Mouse (Mus musculus) kidney, adult 8-10 months (tissue): Measurements from ENCODE around the gene Igflr1.

Experiments used
- DNase-seq, 2 experiments: peaks; one replicate each; pipeline ENCODE4 v3.0.0; 2022

Gene Igflr1

DNA sequence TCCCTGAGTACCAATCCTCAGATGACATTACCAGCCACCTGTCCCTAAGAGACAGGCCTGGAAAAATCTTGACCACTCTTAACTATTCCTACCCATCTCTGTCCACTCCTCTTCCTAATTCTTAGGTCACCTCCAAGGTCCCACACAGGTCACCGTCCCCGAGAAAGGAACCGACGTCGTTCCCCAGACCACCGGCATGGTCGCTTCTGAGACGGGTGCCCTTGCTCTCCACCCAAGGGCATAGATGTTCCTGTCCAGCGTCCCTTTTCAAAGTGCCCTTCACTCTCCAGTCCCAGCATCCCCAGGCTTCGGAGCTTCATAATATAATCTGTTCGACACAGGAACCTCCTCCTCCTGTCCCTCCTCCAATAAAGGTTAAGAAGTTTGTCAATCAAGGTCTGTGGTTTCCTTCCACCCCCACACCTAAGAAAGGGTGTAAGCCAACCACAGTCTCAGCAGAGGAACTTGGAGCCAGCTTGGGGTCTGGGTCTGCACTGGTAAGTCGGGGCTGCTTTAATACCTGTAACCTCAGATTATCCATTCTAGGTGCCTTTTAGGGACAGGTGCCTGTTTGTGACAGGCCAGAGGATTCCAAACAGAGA is at the start of gene Igflr1:
Gene Igflr1, plus strand, starts transcription at position 458 of the 602 bp plus-strand sequence.
- no peak for DNase-seq

DNA sequence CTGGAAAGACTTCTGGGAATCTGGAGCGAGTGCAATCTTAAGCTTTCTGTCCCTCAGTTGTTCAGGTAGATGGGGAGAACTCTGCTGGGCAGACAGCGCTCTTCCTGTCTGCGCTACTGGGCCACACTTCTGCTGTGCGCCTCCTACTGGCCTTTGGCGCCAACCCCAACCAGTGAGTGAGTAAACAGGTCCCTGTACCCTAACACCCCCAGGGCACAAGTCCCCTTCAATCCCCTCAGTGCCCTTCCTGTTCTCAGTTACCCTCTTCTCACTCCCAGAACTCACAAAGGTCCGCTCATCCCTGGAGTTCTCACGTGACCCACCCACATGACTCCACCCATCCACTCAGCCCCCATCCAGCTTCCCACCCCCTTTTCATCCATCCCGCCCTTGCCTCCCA is 46.9 kb upstream of the Igflr1 start:
- DNase-seq = no peak

DNA sequence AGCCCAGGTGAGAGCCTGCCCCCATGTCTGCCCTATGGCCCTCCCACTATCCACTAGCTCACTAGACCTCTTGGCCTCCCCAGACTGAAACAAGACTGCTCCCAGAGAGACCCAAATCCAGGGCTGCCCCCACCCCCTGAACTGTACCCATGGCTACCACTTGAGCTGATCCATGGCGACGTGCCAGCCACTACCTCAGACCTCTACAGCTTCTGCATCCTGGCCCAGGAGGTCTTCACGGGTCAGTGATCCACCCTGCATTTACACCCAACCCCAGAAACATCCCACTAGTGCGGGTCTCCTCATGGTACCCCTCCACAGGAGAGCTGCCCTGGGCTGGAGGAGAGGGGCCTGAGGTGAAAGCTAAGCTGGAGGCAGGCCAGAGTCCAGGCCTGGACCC is 44.8 kb upstream of the Igflr1 start:
- DNase-seq = peak in 1 of 2 experiments; percentile 18

DNA sequence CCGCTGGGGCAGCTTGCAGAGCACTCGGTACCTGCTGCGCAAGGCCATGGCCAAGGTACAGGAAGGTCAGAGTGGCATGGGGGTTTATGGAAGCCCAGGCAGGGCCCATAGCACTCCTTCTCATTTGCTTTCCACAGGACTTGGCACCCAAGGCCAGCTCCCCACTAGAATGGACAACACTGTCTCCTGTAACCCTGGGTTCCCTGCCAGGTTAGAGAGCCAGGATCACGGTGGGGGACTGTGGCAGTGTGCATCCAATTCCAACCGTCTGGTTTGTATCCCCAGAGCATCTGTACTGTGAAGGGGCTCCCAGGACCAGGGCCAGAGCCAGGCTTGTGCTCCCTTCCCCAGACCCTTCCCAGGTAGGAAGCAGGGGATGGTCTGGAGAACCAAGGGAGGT is 44.4 kb upstream of the Igflr1 start:
- no peak for DNase-seq

DNA sequence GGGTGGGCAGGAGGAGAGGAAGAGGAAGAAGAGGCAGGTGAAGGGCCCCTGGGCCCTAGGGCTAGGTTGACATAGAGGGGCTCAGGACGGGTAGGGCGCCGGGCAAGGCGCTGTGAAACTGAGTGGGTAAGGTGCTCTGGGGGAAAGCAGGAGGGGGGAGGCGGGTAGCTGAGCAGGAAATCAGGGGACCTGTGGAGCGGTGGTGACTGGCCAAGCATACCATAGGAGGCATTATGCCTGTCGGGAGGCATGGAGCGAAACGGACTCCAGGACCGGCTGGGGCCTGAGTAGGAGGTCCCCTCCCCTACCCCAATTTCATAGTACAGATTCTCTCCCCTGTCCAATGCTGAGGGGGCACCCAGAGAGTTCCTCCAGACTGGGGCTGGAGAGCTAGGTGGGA is 42.4 kb upstream of the Igflr1 start:
- no peak for DNase-seq

DNA sequence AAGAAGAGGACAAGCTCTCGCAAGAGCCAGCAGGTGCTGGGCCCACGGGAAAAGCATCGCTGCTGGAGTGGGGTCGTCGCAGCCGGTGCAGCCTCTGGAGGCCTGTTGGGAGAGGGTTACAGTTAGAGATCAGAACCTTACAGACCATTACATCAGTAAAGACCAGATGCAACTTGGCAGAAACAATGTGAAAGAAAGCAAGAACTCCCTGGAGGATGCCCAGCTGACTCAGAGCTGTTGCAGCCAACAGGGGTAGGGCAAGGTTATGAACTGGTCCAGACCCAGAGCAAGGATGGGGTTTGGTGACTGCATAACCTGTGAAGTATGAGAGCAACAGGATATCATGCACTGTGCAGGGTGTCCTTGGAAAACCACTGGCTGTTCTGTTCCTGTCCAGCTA is 40.7 kb upstream of the Igflr1 start:
- no peak for DNase-seq

DNA sequence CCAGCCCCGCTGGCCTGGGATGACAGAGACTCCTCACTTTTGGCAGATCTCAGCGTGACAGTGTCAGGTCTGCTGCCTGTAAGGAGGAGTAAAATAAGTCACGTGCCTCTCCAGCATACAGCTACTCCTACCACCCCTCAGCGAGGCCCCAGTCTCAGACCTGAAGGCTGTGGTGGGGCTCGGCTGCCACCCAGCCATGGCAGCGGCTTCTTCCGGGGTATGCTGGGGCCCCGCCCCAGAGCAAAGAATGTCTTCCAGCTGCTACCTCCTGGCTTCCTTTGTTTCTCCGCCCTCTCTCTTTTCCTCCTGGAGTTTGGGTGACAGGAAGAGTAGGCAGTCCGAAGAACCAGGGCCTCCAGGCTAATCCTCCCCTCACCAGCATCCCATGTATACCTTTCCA is 39.3 kb upstream of the Igflr1 start:
- no peak for DNase-seq

DNA sequence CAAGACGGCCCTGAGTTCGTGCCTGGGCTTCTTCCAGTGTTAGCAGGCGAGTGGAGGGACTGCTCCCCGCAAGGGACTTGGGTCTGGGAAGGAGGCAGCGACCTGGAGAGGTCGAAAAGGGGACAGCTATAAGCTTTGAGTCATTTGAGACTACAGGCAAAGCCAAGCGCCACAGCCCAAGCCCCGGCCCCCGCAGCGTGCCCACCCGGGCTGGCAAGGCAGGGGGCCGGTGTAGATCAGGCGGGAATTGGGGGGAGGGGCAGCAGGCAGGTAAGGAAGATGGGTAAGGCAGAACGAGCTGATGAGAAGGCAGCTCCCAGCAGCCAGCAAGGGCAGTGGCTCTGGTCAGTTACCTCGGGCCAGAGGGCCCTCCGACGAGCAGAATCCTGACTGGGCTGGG is 38.8 kb upstream of the Igflr1 start:
- DNase-seq = no peak

DNA sequence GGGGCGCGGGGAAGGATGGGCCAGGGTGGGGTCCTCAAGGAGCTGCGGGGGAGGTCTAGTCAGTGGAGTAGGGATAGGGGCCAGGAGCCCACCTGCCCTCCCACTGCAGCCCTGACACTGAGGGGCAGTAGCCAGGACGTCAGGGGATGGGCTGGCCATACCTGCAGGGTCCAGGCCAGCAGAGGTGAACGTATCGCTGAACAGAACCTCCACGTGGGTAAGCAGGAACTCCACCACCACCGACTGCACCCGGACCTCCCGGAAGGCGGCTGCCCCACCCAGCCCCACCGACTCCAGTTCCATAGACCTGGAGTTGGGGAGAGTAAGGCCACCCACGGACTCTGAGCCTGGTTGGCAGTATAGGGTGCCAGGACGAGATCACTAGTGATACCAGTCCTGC is 38.2 kb upstream of the Igflr1 start:
- DNase-seq = no peak

DNA sequence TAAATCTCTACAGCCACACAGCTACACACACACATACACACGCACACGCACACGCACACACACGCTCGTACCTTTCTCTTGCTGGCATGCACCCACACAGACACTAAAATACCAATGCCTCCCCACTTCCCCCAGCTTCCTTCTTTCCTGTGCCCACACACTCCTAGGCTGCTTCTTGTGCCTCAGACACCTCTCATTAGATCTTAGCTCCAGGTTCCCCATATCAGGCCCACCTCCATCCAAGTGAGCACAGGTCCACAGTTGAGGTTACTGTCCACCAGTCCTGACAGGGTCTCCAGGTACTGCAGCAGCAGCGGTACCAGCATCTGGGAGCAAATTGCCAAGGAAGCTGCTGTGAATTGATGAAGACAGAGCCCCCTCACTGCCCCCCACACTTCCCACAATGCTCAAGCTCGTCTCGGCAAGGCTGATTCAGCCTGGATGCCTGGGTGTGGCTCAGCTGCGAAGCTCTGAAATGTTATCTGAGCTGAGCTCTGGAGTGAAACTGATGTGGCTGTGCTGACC is 33.9 kb upstream of the Igflr1 start:
- no peak for DNase-seq

DNA sequence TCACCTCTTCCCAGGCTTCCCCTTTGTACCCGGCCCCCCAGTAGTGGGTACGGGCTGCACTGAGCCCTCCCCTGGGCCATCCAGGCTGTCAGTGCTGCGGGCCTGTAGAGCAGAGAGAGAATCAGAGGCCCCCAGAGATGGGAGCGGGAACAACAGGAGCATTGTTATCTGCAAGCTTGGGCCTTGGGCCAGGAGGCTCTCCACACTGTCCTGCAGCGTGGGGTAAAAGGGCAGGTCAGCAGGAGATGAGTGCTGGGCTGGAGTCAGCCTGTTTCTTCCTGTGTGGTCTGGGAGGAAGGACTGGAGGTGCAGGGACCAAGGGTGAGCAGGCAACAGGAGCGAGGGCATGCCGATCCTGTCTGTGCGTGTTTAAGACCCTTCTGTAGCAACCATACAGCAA is 32.3 kb upstream of the Igflr1 start:
- peak; percentile 67 to 68 for DNase-seq

DNA sequence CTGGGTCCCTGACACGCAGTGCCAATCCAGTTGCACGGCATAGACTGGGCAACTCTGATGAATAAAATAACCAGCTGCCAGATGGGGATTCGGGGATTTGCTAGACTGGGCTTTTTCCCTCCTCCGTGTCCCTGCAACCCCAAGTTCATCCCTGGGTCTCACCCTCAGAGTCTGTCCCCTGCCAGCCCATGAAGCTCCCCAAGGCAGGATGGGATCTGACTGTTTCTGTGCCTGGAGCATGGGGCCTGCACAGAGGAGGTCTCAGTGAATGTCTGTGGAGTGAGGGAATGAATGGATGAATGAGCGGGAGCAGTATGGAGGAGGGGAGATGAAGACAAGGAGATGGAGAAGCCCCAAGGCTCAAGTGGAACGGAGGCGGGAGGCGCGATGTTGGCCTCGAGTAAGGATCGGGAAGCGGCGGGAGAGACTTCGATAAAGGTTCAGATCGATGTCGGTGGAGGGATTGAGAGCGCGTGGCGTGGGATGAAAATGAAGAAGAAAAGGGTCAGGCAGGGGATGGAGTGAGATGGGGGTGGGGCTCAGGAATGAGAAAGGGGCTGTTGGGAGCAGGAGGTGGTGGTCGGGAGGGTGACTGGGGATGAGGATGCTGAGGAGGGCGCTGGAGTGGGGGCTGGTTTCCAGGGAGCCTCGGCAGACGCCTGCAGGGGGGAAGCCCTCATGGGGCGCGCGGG is 31.1 kb upstream of the Igflr1 start:
- no peak for DNase-seq

DNA sequence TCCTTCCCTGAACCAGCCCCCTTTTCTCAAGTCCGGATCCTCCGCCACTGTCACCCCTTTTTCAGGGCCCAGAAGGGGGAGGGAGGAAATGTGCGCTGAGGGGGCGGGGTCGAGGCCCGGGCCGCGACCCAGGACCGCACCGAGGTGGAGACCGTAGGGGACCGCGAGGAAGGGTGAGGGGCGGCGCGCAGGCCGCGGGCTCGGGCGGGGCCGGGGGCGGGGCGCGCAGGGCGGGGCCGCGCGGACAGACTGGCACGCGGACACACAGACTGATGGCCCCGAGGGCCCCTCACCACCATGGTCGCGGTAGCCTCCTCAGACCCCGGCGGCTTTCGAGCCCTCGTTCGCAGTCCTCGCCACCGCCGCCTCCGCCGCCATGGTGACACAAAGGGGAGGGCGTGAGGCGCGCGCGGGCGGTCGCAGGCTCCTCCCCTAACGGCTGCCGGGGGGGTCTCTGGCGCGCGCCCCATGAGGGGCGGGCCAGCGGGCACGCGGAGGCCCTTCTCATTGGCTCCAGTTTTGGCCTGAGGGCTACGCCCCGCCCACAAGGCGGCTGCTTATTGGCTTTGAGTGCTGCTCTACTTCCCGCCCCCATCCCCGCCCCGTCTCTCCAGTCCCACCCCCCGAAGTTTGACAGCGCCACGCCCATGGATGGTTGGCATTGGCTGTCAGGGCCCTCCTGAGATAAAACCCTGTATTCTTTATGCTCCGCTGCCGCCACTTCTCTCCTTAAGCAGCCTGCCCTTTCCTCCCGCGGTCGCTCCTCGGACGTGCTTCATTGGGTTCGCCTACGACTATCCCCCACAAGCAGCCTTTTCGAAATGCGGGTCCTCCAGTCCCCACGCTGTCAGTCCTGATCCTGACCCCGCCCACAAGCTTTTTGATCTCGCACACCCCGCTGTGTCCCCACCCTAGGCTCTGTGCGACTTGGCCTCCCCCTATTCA is 30.3 kb upstream of the Igflr1 start, which contains the start of gene Arhgap33:
Gene Arhgap33, minus strand, starts transcription at position 428 of the 945 bp plus-strand sequence.
- peak; percentile 94 to 96 for DNase-seq

DNA sequence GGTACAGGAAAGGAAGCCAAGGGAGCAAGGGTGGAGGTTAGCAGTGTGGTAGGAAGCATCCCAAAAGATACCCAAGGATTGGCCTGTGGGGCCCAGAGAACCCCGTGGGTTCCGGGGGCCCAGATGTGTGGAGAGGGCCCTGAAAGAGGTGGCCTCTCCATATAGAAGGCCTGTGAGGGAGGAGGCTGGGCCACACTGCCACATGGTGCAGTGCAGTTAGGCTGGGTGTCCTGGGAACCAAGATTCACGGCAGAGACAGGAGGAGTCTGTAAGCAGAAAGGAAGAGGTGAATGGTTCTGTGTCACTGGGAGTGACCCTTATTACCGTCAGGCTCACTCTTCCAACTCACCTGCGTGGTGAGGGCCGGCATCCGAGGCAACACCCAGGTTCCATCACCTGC is 24.7 kb upstream of the Igflr1 start:
- DNase-seq = no peak

DNA sequence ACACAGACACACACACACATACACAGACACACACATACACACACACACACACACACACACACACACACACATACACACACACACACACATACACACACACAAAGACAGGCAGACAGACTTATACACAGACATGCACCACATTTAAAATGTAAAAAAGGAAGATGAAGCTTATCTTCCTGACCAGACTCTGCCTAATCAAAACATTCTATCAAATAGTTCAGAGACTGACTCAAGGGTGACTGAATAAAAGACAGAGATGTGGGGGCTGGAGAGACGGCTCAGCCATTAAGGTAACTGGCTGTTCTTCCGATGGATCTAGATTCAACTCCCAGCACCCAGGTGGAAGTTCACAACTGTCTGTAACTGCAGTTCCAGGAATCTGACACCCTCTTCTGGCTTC is 20.9 kb upstream of the Igflr1 start:
- DNase-seq = no peak

DNA sequence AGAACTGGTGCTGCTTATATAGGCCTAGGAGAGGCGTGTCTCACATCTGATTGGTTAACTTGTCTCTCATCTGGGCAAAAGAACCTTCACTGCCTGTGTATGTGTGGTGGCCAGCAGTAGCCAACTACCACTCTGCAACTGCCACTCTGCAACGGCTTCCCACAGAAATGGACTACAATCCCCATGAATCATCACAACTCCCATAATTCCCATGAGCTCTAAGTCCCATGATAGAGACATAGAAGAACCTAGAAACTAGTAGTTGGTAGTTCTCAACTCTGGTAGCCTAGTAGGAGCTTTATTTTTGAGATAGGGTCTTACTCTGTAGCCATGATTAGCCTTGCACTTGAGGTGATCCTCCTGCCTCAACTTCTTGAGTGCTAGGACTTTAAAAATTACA is 15.3 kb upstream of the Igflr1 start:
- no peak for DNase-seq

DNA sequence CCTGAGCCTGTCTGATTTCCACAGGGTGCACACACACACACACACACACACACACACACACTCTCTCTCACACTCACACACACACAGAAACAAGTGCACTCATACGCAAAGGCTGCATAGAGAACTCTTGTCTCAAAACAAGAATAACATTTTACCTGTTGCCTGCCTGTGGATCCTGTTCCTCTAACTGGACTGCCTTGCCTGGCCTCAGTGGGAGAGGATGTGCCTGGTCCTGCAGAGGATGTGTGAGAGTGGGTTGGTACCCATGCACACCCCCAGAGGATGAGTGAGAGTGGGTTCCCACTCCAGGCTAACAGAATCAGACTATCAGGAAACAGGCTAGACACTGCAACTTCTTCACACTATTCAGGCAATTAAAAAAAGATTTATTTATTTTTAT is 14.6 kb upstream of the Igflr1 start:
- no peak for DNase-seq

DNA sequence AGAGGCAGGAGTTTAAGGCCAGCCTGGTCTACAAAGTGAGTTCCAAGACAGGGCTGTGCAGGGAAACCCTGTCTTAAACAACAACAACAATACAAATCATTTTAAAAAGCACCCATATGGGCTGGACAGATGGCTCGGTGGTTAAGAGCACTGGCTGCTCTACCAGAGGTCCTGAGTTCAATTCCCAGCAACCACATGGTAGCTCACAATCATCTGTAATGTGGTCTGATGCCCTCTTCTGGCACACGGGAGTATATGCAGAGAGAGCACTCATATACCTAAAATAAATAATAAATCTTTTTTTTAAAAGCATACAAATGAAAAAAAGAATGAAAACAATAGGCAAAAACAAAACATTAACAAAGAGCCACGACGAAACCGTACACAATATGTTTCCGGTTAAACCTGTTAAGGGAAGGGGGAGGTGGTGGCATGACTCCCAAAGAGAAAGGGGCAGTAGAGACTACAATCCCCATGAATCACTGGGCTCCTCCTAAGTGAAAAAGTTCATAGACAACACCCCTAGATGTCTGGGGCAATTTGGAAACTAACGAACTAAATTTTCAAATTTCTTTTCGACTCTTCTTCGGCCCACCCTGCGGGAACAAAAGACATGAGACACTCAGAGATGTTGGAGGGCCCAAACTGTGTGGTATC is 13.7 kb upstream of the Igflr1 start:
- no peak for DNase-seq

DNA sequence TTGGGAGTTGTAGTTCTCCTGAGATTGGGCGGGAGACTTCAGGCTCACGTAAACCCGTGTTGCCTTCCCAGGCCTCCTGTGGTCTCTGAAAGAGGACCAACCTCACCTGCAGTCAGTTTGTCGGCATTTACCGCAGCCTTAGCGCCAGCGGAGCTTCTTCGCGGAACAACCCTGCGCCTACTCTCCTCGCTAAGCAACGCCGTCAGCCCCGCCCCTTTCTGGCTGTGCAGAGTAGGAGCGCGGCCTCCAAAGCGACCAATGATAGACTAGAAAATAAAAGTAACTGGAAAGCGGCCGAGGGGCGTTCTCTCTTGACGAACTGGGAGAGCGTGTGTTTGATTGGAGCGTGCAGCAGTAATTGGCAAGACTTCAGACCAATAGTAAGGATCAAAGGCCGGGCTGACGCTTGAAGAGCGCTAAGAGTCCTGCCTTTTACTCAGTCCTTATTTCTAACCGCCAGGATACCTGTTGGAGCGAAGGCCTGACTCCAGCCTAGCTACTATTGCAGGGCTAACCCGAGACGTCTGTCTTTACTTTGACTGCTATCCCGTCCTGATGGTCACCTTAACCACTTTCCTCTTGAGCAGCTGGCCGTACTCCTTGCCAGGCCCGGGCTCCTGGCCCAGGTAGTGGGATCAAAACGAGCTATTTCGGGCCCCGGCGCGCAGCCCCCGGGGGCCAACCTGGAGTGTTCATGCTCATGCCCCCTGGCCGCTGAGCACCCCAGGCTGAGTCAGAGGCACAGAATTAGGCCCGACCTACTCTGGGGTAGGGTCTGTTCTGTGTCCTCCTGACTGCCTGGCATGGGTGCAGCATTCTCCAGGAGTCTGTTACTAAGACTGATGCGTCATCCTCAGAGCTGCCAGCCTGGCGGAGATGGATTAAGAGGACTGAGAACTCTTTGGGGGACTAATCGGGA is 12.9 kb upstream of the Igflr1 start, which contains the start of the genes Hspb6 and Proser3:
Gene Hspb6, plus strand, starts transcription at position 77 of the 919 bp plus-strand sequence.
Gene Proser3, minus strand, starts transcription at position 198 of the 919 bp plus-strand sequence.
- peak; percentile 98 for DNase-seq

DNA sequence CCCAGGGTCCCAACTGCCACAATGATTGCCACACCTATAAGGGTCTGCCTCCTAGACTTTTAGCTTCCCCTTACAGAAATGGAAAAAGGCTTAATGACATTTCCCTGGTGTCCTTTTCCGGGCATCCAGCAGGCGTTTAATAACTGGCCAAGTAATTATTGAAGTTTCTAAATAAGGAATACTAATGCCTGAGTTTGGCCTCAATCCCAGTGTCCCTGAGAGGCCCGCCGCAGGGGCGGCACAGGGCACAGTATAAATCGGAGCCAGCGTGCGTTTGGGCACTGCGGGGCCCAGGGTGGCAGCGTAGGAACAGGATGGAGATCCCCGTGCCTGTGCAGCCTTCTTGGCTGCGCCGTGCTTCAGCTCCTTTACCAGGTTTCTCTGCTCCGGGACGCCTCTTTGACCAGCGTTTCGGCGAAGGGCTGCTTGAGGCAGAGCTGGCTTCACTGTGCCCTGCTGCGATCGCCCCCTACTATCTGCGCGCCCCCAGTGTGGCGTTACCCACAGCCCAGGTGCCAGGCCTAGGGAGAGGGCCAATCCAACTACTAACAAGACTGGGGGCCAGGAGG is 12.1 kb upstream of the Igflr1 start:
- peak in 1 of 2 experiments; percentile 46 for DNase-seq
